Mouse (Mus musculus): ENCODE measurements around the gene Nt5c3.

The Nt5c3 gene

DNA sequence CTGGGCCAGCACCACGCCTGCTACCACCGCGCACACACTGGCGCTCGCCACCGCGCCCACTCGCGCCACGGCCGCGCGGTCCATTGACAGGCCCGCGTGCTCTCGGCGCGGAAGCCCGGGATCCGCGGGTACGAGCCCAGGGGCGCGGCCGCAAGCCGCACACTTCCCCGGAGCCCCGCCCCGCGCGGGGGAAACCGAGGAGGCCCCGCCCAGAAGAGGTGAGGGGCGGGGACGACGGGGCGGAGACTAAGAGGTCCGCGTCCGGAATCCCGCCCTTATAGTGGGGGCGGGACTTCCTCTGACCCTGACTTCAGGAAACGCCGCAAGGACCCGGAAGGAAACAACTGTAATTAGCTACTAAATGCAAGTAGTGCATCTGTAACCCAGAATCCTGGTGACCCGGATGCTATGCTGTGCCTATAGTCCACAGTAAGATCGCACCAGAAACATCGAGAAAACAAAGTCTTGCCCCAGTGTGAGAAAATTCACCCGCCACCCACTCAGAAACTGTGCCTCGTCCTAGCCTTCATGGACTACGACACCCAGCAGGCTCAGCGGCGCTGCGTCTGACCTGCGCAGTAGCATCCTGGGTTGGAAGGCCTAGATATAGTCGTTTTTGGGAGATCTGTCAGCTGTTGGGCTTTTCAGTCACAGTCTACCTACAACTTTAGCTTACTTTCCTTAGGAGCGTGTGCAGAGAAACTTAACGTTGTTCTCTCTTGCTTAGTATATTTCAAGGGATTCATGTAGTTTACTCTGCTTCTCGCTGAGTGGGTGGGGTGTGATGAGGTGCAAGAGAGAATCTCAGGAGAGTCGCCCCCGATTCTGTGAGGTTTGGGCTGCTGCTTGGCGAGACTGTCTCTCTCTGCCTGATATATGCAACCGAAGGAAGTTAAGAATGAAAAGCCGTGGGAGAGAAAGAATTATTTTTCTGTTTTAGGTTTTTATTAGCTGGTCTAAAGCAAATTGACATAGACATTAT is at the start of gene Nt5c3, which contains the start of gene Vmn1r4:
Nt5c3 (minus strand) TSS at position 207 of the 982 bp plus-strand sequence.
Vmn1r4 (plus strand) TSS at position 290 of the 982 bp plus-strand sequence.
- DNase-seq (ENCODE audit: extremely low read depth, low read depth, low spot score), result peak; percentile 76

GRCm38 (mm10) chr6:56969973-56970372 is 46.2 kb upstream of the Nt5c3 start, which contains the start of gene Vmn1r5:
TSS of gene Vmn1r5 (plus strand) at chr6:56970273.
- no peak for DNase-seq (ENCODE audit: extremely low read depth, low read depth, low spot score)

DNA sequence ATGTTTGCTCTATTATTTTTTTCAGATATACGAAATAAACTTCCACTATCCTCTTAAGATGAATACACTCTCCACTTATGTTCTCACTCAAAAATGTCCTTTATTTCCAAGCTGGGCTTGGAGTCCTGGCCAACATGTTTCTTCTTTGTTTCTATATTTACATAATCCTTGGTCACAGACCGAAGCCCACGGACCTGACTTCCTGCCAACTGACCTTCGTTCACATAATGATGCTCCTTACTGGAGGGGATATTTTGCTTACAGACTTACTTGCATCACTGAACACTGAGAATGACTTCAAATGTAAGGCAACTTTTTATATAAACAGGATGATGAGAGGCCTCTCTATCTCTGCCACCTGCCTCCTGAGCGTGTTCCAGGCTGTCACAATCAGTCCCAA is 32.7 kb upstream of the Nt5c3 start:
- no peak for DNase-seq (ENCODE audit: extremely low read depth, low read depth, low spot score)

DNA sequence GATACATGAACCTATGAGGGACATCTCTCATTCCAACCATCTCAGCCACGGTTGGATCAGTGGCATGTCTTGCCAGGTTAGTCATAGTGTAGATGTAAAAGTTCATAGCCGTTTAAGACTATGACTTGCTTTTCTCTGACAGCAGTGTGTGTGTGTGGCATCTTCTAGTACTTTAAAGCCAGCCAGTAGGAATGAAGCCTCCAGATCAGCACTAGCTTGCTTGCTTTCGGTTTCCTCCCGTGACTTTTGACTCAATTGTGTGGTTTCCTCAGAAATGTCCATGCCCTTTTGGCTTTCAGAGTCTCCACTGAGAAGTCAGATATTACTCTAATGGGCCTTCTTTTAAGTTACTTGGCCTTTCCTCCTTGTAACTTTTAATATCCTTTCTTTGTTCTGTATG is 10.6 kb upstream of the Nt5c3 start:
- DNase-seq (ENCODE audit: extremely low read depth, low read depth, low spot score), result no peak

- no peak for DNase-seq (ENCODE audit: extremely low read depth, low read depth, low spot score)
These were observed 8.7 kb upstream of the Nt5c3 start for GRCm38 (mm10) chr6:56932464-56932863.

DNA sequence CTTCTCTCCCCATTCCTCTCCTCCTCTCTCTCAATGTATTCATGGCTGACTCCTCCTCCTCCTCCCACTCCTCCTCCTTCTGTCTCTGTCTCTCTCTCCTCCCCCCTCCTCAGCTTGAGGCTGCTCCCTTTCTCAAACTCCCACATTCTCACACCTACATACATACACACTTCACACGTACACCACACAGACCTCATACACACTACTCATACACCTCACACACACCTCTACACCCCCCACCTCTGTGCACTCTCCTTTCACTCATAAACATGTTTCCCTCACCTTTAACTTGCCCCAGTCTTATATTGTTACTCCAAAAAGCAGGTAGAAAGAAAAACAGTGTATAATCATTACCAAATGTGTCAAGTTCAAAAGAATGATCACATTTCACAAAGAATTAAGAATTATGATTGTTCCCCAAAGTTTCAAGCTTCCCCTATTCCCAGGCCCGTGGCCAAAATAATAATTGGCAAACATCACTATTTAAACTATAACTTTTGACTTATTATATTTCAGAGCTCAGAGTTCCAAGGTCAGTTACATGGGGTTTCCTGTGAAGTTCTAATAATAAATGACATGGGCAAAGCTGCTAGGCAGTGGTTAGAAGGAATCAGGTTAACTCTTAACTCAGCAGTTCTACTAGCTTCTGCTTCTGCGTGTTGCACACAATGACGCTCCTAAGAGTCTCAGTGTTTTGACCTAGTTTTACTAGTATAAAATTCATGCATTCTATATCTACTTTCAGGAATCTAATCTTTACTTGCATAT is 8.1 kb upstream of the Nt5c3 start:
- DNase-seq (ENCODE audit: extremely low read depth, low read depth, low spot score), result no peak

DNA sequence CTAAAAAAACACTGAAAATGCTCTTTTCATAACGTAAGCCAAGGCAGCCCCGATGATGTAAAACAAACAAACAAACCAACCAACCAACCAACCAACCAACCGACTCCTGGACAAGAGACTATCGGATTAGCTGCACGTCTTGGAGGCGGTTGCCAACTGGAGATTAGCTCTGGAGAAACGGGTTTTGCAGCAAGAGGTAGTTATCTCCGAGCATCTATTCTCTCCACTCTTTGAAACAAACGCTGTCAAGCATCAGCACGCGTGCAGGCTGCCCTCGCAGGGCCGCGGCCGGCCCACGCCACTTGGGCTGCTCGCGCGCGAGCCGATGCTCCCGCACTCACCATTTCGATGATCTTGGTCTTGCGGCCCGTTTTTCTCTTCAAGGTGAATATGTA is 404 bp downstream of the Nt5c3 start:
- peak; percentile 72 for DNase-seq (ENCODE audit: extremely low read depth, low read depth, low spot score)

DNA sequence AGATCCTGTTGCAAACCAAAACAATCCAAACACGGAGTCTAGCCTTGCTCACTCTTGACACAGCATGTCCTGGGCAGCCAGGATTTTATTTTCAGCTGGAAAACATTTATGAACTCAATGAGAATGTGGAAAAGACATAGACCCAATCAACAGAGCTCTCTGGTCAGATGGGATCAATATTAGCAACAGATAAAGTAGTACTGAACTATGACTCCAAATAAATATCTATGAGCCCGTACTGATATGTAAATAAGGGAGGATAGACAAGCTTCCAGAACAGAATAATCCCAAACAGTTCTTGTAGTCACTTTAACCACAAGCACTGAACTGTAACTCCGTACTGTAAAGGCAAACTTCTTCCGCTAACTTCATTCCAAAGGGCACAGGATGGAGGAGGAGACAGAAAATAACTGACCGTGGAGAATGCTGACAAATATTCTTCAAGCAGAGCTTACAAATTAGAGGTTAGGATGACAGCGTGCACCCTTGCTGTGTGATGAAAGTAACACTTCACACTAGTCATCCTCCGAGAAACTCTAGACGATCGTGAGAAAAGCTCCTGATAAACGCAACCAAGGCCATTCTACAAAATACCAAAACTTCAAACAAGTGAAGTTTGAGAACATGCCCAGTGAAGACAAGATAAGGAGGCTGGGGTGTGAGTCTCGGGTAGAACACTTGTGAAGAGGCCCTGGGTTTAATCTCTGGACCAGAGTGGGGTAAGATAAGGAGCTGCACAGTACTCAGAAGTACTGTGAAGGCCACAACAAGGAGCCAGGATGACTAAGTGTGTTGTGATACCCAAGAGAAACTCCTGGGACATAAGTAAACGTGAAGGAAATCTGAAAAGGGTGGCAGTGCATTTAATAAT is 3.3 kb downstream of the Nt5c3 start:
- no peak for DNase-seq (ENCODE audit: extremely low read depth, low read depth, low spot score)

DNA sequence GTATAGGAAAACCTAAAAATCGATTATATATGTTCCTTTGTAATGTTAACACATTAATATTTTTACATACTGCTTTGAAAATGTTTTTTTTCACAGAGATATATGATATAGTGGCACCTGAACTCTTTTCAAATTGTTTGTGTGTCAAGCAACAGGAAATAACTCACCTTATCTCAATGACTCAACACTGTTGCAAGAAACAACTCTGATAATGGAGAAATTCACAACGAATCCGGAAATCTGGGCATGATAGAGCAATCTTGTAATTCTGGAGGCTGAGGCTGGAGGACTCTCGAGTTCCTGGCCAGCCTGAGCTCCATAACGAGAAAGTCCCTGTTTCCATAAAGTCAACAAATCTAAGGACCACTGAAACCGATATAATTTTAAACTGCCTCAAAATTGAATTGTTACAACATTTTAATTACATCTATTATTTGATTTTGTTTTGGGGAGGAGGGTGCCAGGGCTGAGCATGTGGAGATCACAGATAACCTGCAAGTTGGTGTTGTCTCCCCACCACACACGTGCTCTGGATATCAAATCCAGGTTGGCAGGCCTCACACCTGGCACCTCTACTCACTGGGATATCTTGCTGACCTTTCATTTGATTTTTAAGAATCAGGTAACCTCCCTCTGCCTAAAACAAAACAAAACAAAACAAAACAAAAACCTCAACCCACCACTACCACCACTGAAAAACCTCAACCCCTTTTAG is 4.2 kb downstream of the Nt5c3 start:
- no peak for DNase-seq (ENCODE audit: extremely low read depth, low read depth, low spot score)

- DNase-seq (ENCODE audit: extremely low read depth, low read depth, low spot score), result no peak
These were observed 6.0 kb downstream of the Nt5c3 start for GRCm38 (mm10) chr6:56917578-56918368.

DNA sequence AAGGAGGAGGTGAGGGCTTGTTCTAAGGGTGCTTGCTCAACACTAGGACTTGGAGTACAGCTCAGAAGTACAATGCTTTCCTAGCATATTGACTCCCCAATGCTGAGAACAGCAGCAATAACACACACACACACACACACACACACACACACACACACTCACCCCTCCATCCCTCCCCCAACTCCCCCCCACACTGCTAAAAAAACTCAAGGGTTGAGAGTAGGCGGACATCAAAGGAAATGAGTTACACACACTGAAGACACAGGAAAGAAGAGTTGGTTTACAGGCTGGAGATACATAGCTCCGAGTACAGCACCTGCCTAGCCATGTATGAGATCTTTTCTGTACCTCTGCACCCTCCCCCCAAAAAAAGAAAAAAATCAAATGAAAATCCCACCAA is 7.5 kb downstream of the Nt5c3 start:
- DNase-seq (ENCODE audit: extremely low read depth, low read depth, low spot score), result no peak

DNA sequence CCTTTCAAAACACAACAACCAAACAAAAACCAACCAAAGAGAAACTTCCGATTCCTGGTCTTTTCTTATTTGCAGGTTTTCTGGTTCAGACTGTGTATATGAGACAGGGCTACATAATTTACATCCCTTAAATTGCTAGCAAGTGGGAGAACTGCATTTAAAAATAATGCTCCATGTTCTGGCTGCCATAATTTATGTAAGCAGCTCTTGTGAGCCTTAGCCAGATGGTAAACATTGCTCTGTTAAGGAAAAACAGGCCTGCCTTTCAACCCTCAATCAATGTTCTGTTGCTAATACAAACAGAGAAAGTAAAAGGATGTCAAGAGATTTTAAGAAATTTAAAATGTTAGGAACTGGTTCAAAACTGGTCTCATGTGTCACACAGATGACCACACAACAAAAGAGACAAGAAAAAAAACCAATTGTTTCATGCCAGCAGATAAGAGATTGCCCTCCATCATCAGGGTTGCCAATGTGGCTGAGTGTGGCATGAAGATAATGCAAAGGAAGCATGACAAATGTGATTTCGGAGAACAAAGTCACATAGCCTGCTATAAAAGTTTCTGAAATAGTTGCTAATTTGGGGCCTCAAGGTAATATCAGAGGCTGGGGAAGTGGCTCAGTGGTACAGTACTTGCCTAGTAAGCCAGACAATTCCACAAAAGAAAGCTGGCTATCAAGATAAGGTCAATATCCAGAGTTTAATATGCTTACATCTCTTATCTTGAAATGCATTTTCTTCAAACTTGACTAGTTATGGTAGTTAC is 10.5 kb downstream of the Nt5c3 start:
- no peak for DNase-seq (ENCODE audit: extremely low read depth, low read depth, low spot score)

GRCm38 (mm10) chr6:56910910-56911309 is 12.8 kb downstream of the Nt5c3 start:
- no peak for DNase-seq (ENCODE audit: extremely low read depth, low read depth, low spot score)

DNA sequence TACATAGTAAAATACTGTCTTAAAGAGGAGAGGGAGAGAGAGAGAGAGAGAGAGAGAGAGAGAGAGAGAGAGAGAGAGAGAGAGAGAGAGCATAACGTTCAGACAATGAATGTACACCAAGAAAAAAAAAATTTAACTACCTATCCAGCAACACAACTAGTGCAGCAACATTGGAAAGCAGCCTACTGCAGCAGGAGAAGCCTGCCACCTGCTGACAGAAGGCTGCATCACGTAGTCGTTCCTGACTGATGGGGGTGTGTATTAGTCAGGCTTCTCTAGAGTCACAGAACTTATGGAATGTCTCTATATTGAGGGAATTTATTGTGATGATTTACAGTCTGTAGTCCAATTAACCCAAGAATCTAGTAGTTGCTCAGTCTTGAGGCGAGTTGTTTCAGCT is 14.8 kb downstream of the Nt5c3 start:
- no peak for DNase-seq (ENCODE audit: extremely low read depth, low read depth, low spot score)

DNA sequence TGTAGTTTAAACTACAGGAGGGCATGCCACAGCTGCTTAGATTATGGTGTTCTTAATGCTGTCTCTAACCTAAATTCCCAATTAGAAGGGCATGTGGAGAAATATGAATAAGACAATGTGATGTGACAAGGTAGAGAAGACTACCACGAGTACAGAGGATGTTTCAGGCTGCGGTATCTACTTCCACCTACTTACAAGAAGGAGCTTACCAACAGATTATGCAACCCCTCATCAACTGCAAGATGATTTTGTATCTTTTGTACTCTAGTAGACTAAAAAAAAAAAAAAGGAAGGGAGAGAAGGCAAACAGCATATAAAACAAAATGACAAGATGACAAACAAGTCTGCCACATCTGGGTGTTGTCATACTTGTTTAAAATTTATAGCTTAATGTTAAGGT is 15.3 kb downstream of the Nt5c3 start:
- DNase-seq (ENCODE audit: extremely low read depth, low read depth, low spot score), result no peak

DNA sequence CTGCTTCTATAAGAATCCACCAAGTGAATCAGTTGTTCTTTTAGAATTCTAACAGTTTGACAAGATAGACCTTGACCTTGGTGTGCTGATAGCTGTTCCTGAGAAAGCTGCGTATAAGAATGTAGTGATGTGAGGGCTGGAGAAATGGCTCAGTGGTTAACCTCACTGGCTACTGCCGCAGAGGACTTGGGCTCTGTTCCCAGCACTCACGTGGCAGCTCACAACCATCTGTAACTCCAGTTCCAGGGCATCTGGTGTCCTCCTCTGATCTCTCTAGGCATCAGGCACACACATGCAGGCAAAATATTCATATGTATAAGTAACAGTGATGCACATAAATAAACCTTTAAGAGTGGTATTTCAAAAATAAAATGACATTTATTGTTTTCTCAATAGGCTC is 15.8 kb downstream of the Nt5c3 start:
- DNase-seq (ENCODE audit: extremely low read depth, low read depth, low spot score), result no peak

DNA sequence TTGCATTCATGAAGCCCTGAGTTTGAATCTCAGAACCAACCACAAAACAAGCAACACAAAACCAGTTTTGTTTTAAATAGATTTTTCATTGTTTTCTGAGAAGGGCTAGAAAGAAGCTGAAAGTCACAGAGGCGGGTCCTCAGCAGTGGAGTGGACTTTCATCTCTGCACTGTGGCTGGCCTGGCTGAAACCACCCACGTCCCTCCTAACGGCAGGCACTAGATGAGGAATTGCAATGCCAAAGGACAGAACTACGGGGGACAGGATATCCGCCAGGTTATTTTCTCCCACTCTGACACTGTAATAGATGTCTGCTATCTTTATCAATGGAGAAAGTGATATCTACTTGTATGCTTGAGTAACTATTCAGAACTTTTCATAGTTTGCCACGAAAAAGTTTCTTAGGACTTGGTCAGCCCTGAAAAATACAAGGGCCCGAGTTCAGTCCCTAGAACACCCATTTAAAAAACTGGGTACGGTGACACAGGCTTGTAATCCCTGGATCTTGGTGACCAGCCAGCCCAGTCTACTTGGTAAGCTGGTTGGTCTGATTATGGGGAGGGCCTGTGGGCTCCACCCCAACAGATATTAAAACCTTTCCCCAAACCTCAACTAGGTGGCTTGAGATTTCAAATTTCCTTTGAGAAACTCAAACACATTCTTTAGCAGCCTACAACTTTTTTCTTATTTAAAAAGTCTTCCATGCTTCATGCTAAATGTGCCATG is 17.4 kb downstream of the Nt5c3 start:
- DNase-seq (ENCODE audit: extremely low read depth, low read depth, low spot score), result no peak

DNA sequence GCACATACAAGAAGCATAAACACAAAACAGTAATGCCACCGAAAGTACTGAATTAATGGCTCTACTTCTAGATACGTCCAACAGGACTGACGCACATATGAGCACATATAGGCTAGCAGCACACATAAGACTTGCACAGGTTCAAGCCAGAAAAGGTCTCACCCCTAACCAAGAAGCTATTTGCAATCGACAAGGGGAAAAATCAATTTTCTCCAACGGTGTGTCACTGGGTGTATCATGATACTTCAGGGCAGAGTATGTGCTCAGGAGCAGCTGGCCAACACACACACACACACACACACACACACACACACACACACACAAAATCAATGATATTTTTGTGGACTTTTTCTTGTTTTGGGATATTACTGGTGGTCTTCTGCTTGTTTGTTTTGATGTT is 18.2 kb downstream of the Nt5c3 start:
- DNase-seq (ENCODE audit: extremely low read depth, low read depth, low spot score), result no peak
